In the genomic region with DNA sequence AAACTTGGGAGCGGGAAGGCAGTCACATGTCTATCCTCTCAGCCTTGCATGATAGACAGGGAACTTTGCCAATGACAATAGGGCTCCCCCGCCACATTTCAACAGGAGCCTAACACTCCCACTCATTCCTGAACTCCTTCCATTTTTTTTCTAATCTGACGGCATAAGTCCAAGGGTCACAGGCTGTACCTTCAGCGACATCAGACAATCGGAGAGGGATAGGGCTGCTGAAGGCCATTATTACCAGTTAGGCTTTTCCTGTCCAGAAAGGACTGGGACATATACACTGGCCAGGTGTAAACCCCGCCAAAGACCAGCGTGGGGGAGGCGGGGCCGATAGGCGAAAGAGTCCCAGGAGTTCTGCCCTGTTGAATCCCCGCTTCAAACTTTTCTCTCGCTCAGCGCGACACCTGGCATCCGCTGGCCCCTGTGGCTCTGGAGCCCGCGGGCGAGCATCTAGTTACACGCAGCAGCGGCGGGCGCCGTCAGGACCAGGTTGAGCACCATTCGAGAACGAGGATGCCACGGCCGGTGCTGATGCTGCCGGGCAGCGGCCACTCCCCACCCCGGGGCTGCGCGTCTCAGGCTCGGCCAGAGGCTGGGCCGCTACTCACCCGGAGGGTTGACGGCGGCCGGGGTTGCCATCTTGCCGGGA, we compare ENCODE assay signal across 9 mouse cellular contexts. TPM values are rescaled to one million over a fixed set of nuclear protein-coding genes. Genes with fewer than 3 reads are reported as not detected.
DNase-seq lines count a peak whose midpoint lies in the region; ATAC-seq and TF ChIP-seq lines count a peak whose summit lies in the region.
"Had no signal": no experiment of that assay in that cellular context is flagged by ENCODE, and none has a peak within 500 bp of the region (broad histone marks: within the 10 kb centered on the region; RNA-seq: fewer than 3 reads in every experiment).

No protein-coding gene starts in this region.

- H3K27ac ChIP-seq in forebrain, embryonic 12.5 days: peak overlapping the region; percentile 89
- no peak overlapping the region for H3K27ac ChIP-seq in intestine, embryonic 16.5 days (ENCODE audit: low read length)
- H3K27ac ChIP-seq in limb, embryonic 10.5 days: peak overlapping the region; percentile 99

- no peaks in the 10 kb centered on the region for H3K79me2 ChIP-seq in myocyte (ENCODE audit: control insufficient read depth, insufficient read depth)

- H3K4me3 ChIP-seq in forebrain, embryonic 12.5 days (replicated peaks): peak overlapping the region; percentile 81
- H3K4me3 ChIP-seq in intestine, embryonic 16.5 days (ENCODE audit: low read length): peak overlapping the region; percentile 72
- peak overlapping the region; percentile 83 for H3K4me3 ChIP-seq in limb, embryonic 10.5 days
- peak overlapping the region; percentile 4 for H3K4me3 ChIP-seq in myocyte

- peaks cover 16% of the 10 kb centered on the region for H3K36me3 ChIP-seq in forebrain, embryonic 12.5 days (replicated peaks)
- no peaks in the 10 kb centered on the region for H3K36me3 ChIP-seq in intestine, embryonic 16.5 days (ENCODE audit: control insufficient read depth, insufficient read depth, low read length)
- peaks cover 9% of the 10 kb centered on the region; the same call in 1 of the 2 replicates for H3K36me3 ChIP-seq in limb, embryonic 10.5 days
- H3K36me3 ChIP-seq in myocyte (ENCODE audit: control insufficient read depth, insufficient read depth): no peaks in the 10 kb centered on the region

- H3K27me3 ChIP-seq in forebrain, embryonic 12.5 days: no peaks in the 10 kb centered on the region
- no peaks in the 10 kb centered on the region for H3K27me3 ChIP-seq in intestine, embryonic 16.5 days (replicated peaks; ENCODE audit: control insufficient read depth, insufficient read depth, low read length)
- H3K27me3 ChIP-seq in limb, embryonic 10.5 days (ENCODE audit: low read depth, poor library complexity, severe bottlenecking): peaks cover 3% of the 10 kb centered on the region; the same call in 1 of the 2 replicates
- no peaks in the 10 kb centered on the region for H3K27me3 ChIP-seq in myocyte (ENCODE audit: control insufficient read depth, insufficient read depth, insufficient read length)

- H3K9ac ChIP-seq in forebrain, embryonic 12.5 days: peak overlapping the region; percentile 92
- peak overlapping the region; percentile 79 for H3K9ac ChIP-seq in intestine, embryonic 16.5 days (ENCODE audit: low read depth, low read length)

- DNase-seq in cerebellum, adult 11-12 months: peak; percentile 44
- no peak for DNase-seq in cerebellum, adult 11 months
- DNase-seq in adrenal gland, postnatal 14 days: peak; percentile 62
- peak; percentile 80 for DNase-seq in limb, embryonic 10.5 days (ENCODE audit: low spot score)
- no peak for DNase-seq in B cell, adult 2 months

- H3K9me3 ChIP-seq in forebrain, embryonic 12.5 days: no peaks in the 10 kb centered on the region
- no peaks in the 10 kb centered on the region for H3K9me3 ChIP-seq in intestine, embryonic 16.5 days (ENCODE audit: control insufficient read depth, low read length)
- H3K9me3 ChIP-seq in limb, embryonic 10.5 days (replicated peaks): no peaks in the 10 kb centered on the region

- TF ChIP-seq POLR2A in myocyte (IDR thresholded peaks at IDR 0.05; ENCODE audit: insufficient read length, low read depth): no peak

- peak overlapping the region; percentile 18 for H3ac ChIP-seq in myocyte (ENCODE audit: control insufficient read depth, insufficient read length)

- peak; percentile 57 for ATAC-seq in forebrain, embryonic 12.5 days (ENCODE audit: low FRiP score)
- ATAC-seq in intestine, embryonic 16.5 days: peak; percentile 86

- peaks cover 51% of the 10 kb centered on the region for H3K4me1 ChIP-seq in forebrain, embryonic 12.5 days
- 0 out of 2 replicates have a peak, but pooled peaks cover 4% of the 10 kb centered on the region for H3K4me1 ChIP-seq in intestine, embryonic 16.5 days (ENCODE audit: control insufficient read depth, insufficient read depth, low read length)
- H3K4me1 ChIP-seq in limb, embryonic 10.5 days: peaks cover 21% of the 10 kb centered on the region

- under 1% methylated on average over 39 of the region's 39 CpGs for WGBS in forebrain, embryonic 12.5 days
- 2% methylated on average over 32 of the region's 39 CpGs for WGBS in intestine, embryonic 16.5 days
- 3% methylated on average over 39 of the region's 39 CpGs for WGBS in limb, embryonic 10.5 days

- peak overlapping the region; percentile 66 for H3K4me2 ChIP-seq in forebrain, embryonic 12.5 days
- H3K4me2 ChIP-seq in intestine, embryonic 16.5 days (ENCODE audit: low read depth, low read length): peak overlapping the region; percentile 95
- peak overlapping the region; percentile 61 for H3K4me2 ChIP-seq in myocyte (ENCODE audit: low read depth)

TF ChIP-seq in myocyte, 11 proteins besides CTCF, POLR2A, EP300 and RAD21:
- TF ChIP-seq MYOG (IDR thresholded peaks at IDR 0.05; ENCODE audit: control insufficient read depth in 1 of 3, insufficient read depth in 1 of 3, insufficient read length in 2 of 3, low read depth in 2 of 3): no peak
- TF ChIP-seq REST (IDR thresholded peaks at IDR 0.05; ENCODE audit: insufficient read depth, insufficient read length): no peak
- TF ChIP-seq E2F4 (IDR thresholded peaks at IDR 0.05; ENCODE audit: insufficient read depth): no peak
- no peak for TF ChIP-seq USF1 (IDR thresholded peaks at IDR 0.05; ENCODE audit: low read depth)
- TF ChIP-seq MAX (IDR thresholded peaks at IDR 0.05; ENCODE audit: low read depth): no peak
- no peak for TF ChIP-seq TCF3 (IDR thresholded peaks at IDR 0.05; ENCODE audit: insufficient read length, low read depth)
- no peak for TF ChIP-seq POLR2AphosphoS2 (IDR thresholded peaks at IDR 0.05; ENCODE audit: insufficient read length, low read depth)
- TF ChIP-seq SRF (IDR thresholded peaks at IDR 0.05; ENCODE audit: control insufficient read depth, insufficient read length, low read depth): no peak
- no peak for TF ChIP-seq MYOD1 (IDR thresholded peaks at IDR 0.05; ENCODE audit: control insufficient read depth in 1 of 3, insufficient read length in 2 of 3, low read depth in 2 of 3)
- TF ChIP-seq TCF12 (IDR thresholded peaks at IDR 0.05; ENCODE audit: insufficient read depth, poor library complexity, severe bottlenecking): no peak
- no peak for TF ChIP-seq CEBPB (IDR thresholded peaks at IDR 0.05; ENCODE audit: insufficient read depth, poor library complexity, severe bottlenecking)

RNA-seq across cellular contexts. Expression of a gene that starts 0.6 kb away (rescaled TPM):
- 30.9 and 37.2 TPM in 2 replicates for total RNA-seq in adrenal gland, postnatal 14 days (2021)
- 65.9 and 69.2 TPM in 2 replicates for polyA plus RNA-seq in forebrain, embryonic 12.5 days (2016; fragmentation: Nextera tagmentation; extraction: Ambion mirVana)
- polyA plus RNA-seq in intestine, embryonic 16.5 days (2015; fragmentation: Nextera tagmentation; extraction: Ambion mirVana): 1.9 and 2.4 TPM in 2 replicates
- polyA plus RNA-seq in limb, embryonic 10.5 days (2016; fragmentation: Nextera tagmentation; extraction: Ambion mirVana): 14.4 and 18.4 TPM in 2 replicates
- polyA plus RNA-seq in myocyte (2012; fragmentation: generic; extraction: Trizol): 1.00 TPM
- total RNA-seq: hematopoietic stem cell, adult 5-6 weeks had no signal

Comparison
In these comparisons a context has a peak if more than half of its experiments do, and no peak if none do; other contexts are left out.
1. DNase-seq: peak in cerebellum, adult 11-12 months (single experiment), adrenal gland, postnatal 14 days (single experiment) and limb, embryonic 10.5 days (single experiment); none in cerebellum, adult 11 months (single experiment) and B cell, adult 2 months (0 of 2).
2. H3K4me3 ChIP-seq: peak in every context shown above with its lines; median percentile 83 in limb, embryonic 10.5 days; 81 in forebrain, embryonic 12.5 days; 72 in intestine, embryonic 16.5 days; 4 in myocyte.
3. Peak in every context shown above with its lines, with median percentiles within 50 percentile points of each other: H3K4me2 ChIP-seq.